Mouse (Mus musculus) cerebellum, adult (tissue): ENCODE data around the gene Klk5.

Experiments used
- ATAC-seq: cut with Nextera tagmentation; 2 replicates; pipeline ENCODE4 v1.9.2; 2017; ENCODE audit warnings: mild to moderate bottlenecking, moderate library complexity, mixed read lengths; ENCODE audit not compliant: insufficient number of reproducible peaks, low FRiP score, low TSS enrichment

Klk5 gene

GRCm38 (mm10) chr7:43874868-43875375, 33.2 kb downstream of the Klk5 start:
- ATAC-seq = no peak

GRCm38 (mm10) chr7:43876444-43876843, 34.7 kb downstream of the Klk5 start:
- no peak for ATAC-seq

GRCm38 (mm10) chr7:43878281-43878680, 36.5 kb downstream of the Klk5 start:
- no peak for ATAC-seq

- ATAC-seq = no peak
These were observed 39.1 kb downstream of the Klk5 start, which contains the start of gene Klk4 for GRCm38 (mm10) chr7:43880912-43881311. Gene Klk4 (plus strand): TSS chr7:43881160.

- ATAC-seq = no peak
These were observed 40.6 kb downstream of the Klk5 start for GRCm38 (mm10) chr7:43882346-43882745.

- ATAC-seq = no peak
These were observed 41.0 kb downstream of the Klk5 start for GRCm38 (mm10) chr7:43882811-43883210.

- ATAC-seq = no peak
These were observed 41.8 kb downstream of the Klk5 start for GRCm38 (mm10) chr7:43883547-43883946.

- ATAC-seq = no peak
These were observed 49.6 kb downstream of the Klk5 start for GRCm38 (mm10) chr7:43891365-43891764.

GRCm38 (mm10) chr7:43891788-43892187, 50.0 kb downstream of the Klk5 start:
- ATAC-seq = no peak

- peak; percentile 82 for ATAC-seq
These were observed 53.1 kb downstream of the Klk5 start for GRCm38 (mm10) chr7:43894836-43895235.
